Mouse (Mus musculus): ENCODE results near the gene Adam10.

The Adam10 gene

DNA sequence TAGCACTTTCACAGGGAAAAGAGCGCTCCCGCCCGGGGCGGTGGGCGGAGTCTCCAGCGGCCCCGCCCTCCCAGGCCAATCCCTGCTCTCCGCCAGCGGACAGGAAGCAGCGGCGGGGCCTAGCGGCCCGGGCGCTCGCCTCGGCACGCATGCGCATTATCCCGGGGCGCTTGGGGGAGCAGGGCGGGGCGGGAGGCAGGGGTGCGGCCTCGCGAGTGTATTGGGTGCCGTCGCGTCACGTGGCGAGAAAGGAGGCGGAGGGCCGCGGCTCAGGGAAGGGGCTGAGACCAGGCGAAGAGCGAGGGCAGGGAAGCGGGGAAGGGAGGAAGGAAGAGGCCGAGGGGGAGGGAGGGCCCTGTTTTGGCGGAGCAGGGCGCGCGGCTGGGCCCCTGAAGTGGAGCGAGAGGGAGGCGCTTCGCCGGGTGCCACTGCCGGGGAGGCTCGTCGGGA, at the start of gene Adam10:
Gene Adam10, plus strand, starts transcription at position 316 of the 450 bp plus-strand sequence.
- in situ Hi-C loops (cut with MboI; ENCODE audit: low sequenced_read_pairs) = loop anchor here (10.0 kb wide), 1 partner anchor 396 kb away; no protein-coding TSS in a partner anchor

DNA sequence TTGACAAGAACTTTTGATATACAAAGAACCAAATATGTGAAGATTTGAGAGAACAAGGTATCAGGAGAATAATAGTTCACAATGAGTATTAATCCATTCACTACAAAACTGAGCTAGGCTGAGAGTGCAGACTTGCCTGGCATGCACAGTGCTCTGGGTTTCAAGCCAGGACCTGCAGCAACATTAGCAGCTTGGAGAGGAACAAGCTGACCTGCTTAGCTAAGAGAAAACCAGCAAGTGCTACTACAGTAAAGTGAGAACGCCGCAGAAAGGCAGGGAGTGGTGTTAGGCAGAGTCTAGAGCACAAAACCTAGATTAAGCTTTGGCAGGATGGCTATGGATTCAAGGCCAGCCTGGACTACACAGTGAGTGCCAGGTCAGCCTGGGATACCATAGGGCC, 49.1 kb upstream of the Adam10 start:
- in situ Hi-C loops (cut with MboI; ENCODE audit: low sequenced_read_pairs) = no loop called here

DNA sequence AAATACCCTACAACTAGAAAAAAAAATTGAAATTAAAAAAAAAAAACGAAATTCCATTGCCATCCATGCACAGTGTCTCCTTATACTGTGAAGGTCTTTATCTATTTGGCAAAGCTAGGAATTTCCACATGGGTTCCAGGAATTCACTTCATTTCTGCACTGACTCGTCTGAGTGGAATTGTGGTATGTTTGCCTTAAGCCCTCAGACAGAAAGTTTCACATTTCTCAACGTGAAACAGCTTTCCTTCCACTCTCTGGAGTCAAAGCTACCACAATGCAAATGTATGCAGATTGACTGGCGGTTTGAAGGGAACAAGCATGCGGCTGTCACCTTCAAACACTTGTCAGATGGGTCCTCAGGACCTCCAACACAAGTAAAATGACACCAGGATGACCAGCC, 47.1 kb upstream of the Adam10 start:
- in situ Hi-C loops (cut with MboI; ENCODE audit: low sequenced_read_pairs) = no loop called here

DNA sequence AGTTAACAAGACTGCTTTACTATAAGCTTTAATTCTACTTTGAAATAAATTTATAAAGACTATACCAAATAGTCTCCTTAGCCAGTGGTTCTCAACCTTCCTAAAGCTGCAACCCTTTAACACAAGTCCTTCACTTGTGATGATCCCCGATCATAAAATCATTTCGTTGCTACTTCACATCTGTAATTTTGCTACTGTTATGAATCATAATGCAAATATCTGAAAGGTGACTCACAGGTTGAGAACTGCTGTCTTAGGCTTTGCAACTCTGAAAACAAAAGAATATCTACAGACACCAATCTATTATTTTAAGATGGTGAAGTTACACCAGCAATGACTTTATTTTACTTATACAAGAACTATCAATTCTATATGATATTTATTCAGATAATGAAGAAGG, 42.0 kb upstream of the Adam10 start:
- in situ Hi-C loops (cut with MboI; ENCODE audit: low sequenced_read_pairs) = no loop called here

DNA sequence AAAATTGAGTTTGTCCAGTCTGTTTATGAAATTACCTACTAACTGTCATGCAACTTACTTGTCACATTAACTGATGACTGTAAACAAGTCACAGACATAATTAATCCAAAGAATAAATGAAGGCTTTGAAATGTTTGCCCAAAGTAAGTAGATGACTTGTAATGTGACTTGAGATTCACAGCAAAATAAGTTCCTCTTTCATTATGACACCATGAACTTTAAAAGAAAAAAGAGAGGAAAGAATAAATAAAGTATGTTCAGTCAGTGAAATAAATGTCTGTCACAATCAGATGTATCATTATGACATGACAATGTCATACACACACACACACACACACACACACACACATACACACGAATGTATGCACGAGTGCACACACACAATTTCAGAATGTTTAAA, 28.5 kb upstream of the Adam10 start:
- in situ Hi-C loops (cut with MboI; ENCODE audit: low sequenced_read_pairs) = no loop called here

DNA sequence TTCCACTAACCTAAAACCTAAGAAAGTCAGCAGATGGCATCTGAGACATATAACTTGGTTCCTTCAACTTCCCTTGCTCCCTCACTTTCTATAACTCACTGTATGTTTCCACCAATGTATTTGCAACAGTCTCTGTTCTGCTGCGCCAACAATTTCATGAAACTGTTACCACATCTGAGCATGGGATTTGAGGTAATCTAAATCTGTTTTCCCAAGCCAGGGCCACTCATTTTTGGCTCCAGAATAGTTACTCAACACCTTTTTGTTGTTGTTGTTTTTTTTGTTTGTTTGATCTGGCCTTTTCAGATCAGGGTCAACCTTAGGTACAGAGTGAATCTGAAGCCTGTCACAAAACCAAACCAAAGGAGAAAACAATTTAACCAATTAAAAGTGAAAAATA, 27.8 kb upstream of the Adam10 start:
- in situ Hi-C loops (cut with MboI; ENCODE audit: low sequenced_read_pairs) = no loop called here

DNA sequence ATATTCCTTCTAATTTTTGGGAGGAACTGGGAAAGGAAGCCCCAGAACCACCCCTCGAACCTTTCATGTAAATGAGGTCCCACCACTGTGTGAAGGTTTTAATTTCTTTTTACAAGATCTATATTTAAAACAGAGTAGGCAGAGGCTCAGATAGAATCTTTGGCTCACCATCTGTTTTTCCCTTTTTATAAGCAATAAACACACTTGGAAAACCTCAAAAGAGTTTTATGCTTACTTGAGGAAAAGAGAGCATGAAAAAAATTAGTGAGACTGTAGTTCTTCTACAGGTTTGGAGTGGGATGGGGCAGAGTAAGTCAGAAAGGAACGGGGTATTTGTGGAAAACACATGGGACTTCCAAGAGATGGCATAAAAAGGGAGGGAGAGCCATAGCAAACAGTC, 26.6 kb upstream of the Adam10 start:
- in situ Hi-C loops (cut with MboI; ENCODE audit: low sequenced_read_pairs) = no loop called here

DNA sequence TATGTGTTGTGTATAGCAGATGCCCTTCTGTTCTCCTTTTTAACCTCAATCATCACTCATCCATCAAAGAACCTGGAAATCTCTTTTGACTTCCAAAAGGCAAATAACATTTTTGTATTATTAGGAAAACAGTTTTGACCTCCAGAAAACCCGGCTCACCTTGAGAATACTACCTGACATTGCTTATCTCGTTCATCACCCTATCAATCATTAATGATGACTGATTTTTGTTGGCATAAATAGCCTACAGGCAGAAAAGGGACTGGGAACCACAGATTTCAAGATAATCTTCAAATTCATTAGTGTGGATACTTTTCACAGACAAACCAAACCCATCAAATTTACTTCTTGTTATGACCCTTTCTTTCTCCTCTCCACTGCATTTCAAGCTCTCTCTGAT, 24.9 kb upstream of the Adam10 start:
- in situ Hi-C loops (cut with MboI; ENCODE audit: low sequenced_read_pairs) = no loop called here

DNA sequence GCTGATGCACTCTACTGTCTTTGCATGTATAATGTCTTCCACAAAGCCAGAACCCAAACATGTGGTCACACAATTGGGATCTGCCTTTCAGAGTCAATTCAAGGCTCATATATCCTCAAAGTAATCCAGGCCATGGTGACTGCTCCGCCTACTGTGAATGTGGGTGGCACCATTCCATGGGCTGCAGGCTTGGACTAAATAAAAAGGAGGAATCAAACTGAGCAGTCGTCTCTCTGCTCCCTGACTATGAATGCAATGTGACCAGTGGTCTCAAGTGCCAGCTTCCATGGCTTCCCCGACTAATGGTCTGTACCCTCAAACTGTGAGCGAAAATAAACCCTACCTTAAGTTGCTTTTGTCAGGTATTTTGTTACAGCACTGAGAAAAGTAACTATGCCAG, 24.3 kb upstream of the Adam10 start:
- in situ Hi-C loops (cut with MboI; ENCODE audit: low sequenced_read_pairs) = no loop called here

DNA sequence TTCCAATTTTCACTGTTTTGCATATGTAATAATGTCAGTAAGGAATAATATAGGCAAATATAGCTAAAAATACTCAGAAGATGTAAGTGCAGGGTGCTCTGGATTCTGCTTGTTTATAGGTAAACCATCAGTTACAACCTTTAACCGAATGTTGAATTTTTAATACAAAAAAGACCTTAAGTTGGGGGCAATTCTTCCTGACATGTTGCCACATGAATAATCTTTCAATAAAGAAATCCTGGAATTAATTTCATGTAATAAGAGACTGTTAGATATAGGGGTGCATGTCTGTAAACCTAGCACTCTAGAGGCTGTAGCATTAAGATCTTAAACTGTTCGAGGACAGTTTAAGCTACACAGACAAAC, 23.1 kb upstream of the Adam10 start:
- in situ Hi-C loops (cut with MboI; ENCODE audit: low sequenced_read_pairs) = no loop called here

DNA sequence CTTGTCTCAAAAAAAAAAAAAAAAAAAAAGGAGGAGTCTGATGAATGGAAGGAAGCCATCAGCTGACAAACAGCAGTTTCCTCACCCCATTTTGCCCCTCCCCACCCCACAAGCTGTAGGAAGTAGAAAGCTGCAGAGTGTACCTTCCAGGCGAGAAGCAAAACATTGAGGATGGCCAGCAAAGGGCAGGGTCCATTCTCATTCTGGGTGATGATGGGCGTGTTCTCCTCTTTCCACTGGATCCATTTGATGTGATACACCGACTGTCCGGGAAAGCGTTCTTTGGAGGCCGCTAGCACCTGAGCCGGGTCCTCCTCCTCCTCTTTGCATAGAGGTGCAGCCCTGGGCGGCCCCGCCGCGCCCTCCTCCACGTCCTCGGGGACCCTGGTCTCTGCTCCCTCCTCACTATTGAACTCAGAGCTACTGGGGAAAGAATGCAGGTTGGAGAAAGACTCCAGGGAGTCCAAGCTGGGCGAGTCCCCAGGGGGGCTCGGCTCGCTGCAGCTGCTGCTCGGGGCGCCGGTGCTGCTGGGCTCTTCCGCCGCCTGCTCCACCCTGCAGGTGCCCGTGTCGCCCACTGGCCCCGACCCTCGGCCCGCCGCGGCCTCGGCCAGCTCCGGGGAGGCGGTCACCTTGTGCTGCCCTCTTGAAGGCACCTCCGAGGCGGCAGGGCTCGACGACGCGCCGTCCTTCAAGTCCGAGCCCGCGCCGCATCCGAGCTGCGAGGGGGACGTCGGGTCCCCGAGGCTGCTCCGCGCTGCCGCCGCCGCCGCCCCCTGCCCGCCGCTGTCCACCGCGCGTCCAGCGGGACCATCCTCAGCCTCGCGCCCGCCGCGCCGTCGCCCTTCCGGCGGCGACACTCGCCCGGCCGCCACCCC, 22.4 kb upstream of the Adam10 start, which contains the start of gene Gm10642:
Gene Gm10642, plus strand, starts transcription at position 122 of the 878 bp plus-strand sequence.
- in situ Hi-C loops (cut with MboI; ENCODE audit: low sequenced_read_pairs) = no loop called here

DNA sequence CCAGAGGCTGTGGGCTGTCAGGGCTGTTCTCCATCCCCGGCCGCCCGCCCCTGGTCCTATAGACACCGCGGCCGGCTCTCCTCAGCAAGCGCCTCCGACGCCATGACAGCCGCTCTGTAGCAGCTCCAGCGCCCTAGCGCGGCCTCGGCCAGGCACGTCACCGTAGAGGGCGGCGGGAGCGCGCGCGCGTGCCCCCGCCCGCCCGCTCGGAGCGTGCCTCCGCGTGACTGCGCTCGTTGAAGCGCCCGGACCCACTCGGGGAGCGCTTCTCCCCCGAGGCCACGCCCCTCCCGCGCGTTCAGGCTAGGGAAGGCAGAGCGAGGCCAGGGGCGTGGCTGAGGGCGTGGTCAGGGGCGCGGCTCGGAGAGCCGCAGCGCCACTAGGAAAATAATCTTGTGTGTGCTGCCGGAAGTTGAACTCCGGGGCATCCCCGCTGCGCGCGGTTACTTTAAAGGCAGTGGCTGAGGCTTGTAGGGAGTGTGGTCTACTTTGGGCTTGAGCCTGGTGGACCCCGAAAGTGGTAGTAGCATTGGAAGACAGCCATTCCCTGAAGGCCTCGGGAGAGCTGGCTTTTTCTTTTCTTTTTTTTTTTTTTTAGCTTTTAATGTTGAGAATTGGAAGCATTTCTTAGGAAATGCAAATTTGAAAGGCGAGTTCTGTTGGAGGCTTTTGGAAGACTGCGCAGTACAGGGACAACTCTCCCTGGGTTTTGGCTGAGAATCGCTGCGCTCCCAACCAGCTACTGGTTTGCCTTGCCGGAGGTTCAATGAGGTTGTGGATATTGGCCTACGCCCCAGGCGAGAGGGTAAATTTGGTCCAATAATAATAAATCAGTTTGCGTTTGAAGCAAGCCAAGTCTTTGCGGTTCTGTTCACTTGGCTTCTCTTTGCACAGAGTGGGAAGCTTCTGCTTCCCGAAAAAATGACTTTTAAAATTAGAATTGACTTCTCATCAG, 21.5 kb upstream of the Adam10 start, which contains the start of gene Mindy2:
Gene Mindy2, minus strand, starts transcription at position 162 of the 955 bp plus-strand sequence.
- in situ Hi-C loops (cut with MboI; ENCODE audit: low sequenced_read_pairs) = no loop called here

DNA sequence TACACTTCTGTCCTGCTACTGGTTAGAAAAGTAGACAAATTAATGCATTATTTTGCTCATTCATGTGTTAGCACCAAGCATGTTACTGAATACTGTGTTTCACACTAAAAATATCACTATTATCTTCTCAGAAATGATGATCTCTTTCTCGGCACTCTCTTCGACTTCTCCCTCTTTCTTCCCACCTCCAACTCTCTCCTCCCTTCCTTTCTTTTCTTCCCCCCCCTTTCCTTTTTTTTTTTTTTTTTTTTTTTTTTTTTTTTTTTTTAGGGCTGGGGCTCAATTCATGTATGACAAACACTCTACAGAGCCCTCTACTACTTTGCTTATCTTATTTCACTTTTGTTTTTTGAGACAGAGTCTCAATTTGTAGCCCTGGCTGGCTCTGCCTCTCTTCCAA, 20.5 kb upstream of the Adam10 start:
- in situ Hi-C loops (cut with MboI; ENCODE audit: low sequenced_read_pairs) = no loop called here

DNA sequence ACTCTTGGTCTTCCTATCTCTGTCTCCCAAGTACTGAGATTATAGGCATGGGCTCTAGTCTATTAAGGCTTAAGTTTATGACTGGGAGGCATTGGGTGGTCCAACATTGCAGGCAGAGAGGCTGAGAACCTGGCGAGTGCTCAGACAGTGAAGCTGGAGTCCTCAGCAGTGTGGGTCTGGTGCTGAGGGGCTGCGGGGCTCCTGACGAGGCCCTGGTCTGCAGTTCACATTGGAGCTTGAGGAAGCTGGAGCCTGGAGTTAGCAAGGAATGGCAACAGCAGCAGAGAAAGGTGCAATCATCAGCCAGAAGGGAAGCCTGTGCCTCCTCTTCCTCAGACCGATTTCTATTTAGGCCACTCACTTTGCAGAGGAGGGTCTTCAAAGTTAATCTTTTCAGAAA, 13.9 kb upstream of the Adam10 start:
- in situ Hi-C loops (cut with MboI; ENCODE audit: low sequenced_read_pairs) = no loop called here

DNA sequence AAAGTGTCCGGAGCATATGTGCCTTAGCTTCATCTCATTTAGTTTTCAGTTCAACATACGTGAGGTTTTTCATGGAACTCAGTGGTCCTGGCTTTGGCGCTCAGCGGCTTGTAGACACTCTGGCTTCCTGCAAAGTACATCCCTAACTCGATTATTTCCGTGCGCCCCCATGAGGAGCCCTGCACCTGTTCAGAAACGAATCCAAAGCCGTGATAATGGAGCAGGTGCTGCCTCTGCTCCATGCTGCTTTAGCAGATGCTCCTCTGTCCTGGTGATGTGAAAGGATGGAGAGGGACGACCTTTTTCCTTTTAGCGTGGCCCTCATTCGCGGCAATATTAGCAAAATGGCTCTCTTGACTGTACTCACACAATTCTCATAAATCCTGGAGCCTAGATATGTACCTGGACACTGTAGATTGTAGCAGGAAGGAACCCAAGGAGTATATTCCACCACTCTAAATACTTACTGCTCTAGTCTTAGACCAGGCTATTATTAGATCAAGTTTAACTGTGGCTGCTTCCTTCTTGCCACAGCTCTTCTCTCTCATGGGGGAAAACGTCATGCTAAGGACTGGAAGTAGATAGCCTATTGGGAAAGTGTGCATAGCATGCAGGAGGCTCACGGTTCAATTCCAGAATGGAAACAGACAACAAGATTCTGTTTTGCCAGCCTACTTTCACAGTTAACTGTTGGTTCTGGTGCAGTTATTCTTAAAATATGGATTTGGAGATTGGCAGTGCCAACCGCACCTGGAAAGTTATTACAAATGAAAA, 13.2 kb upstream of the Adam10 start:
- in situ Hi-C loops (cut with MboI; ENCODE audit: low sequenced_read_pairs) = no loop called here

DNA sequence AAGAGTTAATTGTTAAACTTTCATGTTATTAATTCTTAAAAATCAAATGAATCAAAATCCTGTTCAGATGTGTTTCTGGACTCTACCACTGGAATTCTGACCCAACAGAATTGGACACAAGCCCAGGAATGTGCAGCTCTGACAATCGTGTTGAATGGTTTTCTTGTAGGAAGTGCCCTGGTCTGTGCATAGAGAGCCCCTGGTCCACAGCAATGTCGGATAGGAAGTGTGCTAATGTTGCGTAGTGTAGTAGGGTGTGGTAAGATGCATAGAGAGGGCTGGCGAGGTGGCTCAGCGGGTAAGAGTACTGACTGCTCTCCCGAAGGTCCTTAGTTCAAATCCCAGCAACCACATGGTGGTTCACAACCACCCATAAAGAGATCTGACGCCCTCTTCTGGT, 12.0 kb upstream of the Adam10 start:
- in situ Hi-C loops (cut with MboI; ENCODE audit: low sequenced_read_pairs) = no loop called here

DNA sequence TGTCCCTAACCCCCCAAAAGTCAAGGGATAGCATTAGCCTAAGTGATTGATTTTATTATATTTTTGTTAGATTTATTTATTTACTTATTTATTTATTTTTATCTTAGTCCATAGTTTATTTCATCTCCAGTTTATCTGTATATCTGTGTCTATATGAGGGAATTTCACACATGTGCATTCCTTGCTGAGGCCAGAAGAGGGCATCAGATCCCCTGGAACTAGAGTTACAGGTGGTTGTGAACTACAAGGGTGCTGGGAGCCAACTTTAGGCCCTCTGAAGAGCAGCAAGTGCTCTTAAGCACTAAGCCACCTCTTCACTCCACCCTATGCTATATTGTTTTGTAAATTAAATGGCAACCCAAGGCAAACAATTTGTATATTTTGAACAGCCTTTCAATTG, 10.7 kb upstream of the Adam10 start:
- in situ Hi-C loops (cut with MboI; ENCODE audit: low sequenced_read_pairs) = no loop called here

DNA sequence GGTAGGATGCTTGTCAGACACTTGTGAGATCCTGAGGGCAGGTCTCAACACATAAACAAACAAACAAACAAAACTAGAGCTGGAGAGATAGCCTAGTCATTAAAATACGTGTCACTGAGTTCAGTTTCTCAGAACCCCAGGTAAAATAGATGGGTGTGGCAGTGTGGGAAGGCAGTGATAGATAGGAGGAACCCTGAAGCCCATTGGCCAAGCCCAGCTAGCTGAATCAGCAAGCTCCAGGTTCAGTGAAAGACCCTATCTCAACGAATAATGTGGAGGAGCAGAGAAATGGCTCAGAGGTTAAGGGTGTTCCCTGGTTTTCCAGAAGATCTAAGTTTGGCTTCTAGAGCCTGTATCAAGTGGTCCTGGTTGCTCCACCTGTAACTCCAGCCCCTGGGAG, 9.6 kb upstream of the Adam10 start:
- in situ Hi-C loops (cut with MboI; ENCODE audit: low sequenced_read_pairs) = no loop called here

DNA sequence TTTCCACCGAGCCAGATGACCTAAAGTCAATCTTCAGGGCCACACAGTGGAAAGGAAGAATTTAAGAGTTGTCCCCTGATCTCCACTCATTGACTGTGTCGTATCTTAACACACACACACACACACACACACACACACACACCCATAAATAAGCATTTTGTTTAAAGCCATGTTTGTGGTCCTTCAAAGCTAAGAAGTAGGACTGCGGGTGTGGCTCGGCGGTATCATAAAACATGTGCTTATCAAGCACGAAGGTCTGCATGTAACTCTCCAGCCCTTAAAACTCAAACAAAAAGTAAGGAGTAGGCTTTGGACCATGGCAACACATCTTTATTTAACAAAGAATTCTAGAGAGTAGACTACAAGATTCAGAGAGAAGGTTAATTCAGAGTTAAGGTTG, 8.4 kb upstream of the Adam10 start:
- in situ Hi-C loops (cut with MboI; ENCODE audit: low sequenced_read_pairs) = loop anchor here (10.0 kb wide), 1 partner anchor 404 kb away; no protein-coding TSS in a partner anchor

DNA sequence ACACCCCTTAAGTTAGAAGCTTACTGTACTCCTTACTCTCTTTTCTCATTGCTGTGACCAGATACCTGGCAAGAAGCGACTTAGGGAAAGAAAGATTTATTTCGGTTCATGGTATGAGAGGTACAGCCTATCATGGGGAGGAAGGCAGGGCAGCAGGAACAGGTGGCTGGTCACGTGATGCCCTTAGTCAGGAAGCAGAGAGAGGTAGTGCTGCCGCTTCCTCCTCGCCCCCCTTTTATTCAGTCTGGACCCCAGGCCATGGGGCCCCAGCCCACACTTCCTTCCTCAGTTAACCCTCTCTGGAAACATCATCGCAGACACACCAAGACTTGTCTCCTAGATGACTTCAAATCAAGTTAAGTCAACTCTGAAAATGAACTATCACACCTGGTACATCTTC, 7.5 kb upstream of the Adam10 start:
- in situ Hi-C loops (cut with MboI; ENCODE audit: low sequenced_read_pairs) = loop anchor here (10.0 kb wide), 1 partner anchor 404 kb away; no protein-coding TSS in a partner anchor
